10 mouse cellular contexts compared by ENCODE assay signal in the genomic region with DNA sequence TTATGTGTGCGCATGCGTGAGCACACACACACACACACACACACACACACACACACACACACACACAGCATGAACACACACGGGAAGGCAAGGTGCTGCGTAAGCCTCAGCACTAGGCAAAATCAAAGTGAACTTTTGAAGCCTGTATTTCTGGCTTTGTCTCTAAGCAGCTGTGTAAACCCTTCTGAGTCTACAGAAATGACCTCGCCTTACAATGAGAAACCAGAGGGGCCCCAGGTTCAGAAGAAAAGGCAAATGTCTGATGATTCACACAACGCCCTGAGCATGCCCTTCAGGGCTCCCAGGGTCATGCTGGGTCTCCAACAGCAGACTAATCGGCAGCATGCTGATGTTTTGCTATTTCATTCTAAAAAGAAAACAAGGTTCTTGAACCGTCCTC.
DNase-seq lines count a peak whose midpoint lies in the region; ATAC-seq and TF ChIP-seq lines count a peak whose summit lies in the region.
"Had no signal": no experiment of that assay in that cellular context is flagged by ENCODE, and none has a peak within 500 bp of the region (broad histone marks: within the 10 kb centered on the region; RNA-seq: fewer than 3 reads in every experiment).

No protein-coding gene starts in this region.

- H3K4me1 ChIP-seq in midbrain, embryonic 10.5 days, result peaks cover 69% of the 10 kb centered on the region
- peaks cover 52% of the 10 kb centered on the region for H3K4me1 ChIP-seq in midbrain, embryonic 14.5 days (ENCODE audit: control insufficient read depth, insufficient read depth, low read length)
- peaks cover 53% of the 10 kb centered on the region for H3K4me1 ChIP-seq in embryonic facial prominence, embryonic 13.5 days
- H3K4me1 ChIP-seq in hindbrain, postnatal 0 days (ENCODE audit: insufficient read depth, low read length), result peaks cover 32% of the 10 kb centered on the region
- peaks cover 26% of the 10 kb centered on the region for H3K4me1 ChIP-seq in stomach, embryonic 16.5 days (ENCODE audit: control insufficient read depth, insufficient read depth, low read length)
- peaks cover 24% of the 10 kb centered on the region for H3K4me1 ChIP-seq in heart, embryonic 11.5 days (ENCODE audit: control insufficient read depth, insufficient read depth, low read length)

- H3K9me3 ChIP-seq in midbrain, embryonic 10.5 days (replicated peaks), result no peaks in the 10 kb centered on the region
- no peaks in the 10 kb centered on the region for H3K9me3 ChIP-seq in midbrain, embryonic 14.5 days (ENCODE audit: control insufficient read depth, low read length)
- H3K9me3 ChIP-seq in embryonic facial prominence, embryonic 13.5 days, result no peaks in the 10 kb centered on the region
- no peaks in the 10 kb centered on the region for H3K9me3 ChIP-seq in hindbrain, postnatal 0 days (ENCODE audit: low read length)
- H3K9me3 ChIP-seq in stomach, embryonic 16.5 days (replicated peaks; ENCODE audit: control insufficient read depth, low read length), result no peaks in the 10 kb centered on the region
- no peaks in the 10 kb centered on the region for H3K9me3 ChIP-seq in heart, embryonic 11.5 days (replicated peaks; ENCODE audit: control insufficient read depth, low read length)
- H3K9me3 ChIP-seq: G1E; megakaryocyte, embryonic 14.5 days had no signal

- no peaks in the 10 kb centered on the region for H3K36me3 ChIP-seq in midbrain, embryonic 10.5 days
- no peaks in the 10 kb centered on the region for H3K36me3 ChIP-seq in midbrain, embryonic 14.5 days (ENCODE audit: control insufficient read depth, insufficient read depth, low read length)
- H3K36me3 ChIP-seq in embryonic facial prominence, embryonic 13.5 days, result no peaks in the 10 kb centered on the region
- no peaks in the 10 kb centered on the region for H3K36me3 ChIP-seq in hindbrain, postnatal 0 days (ENCODE audit: insufficient read depth, low read length)
- H3K36me3 ChIP-seq in stomach, embryonic 16.5 days (ENCODE audit: control insufficient read depth, insufficient read depth, low read length), result no peaks in the 10 kb centered on the region
- H3K36me3 ChIP-seq in heart, embryonic 11.5 days (ENCODE audit: control insufficient read depth, insufficient read depth, low read length), result no peaks in the 10 kb centered on the region

- WGBS in midbrain, embryonic 10.5 days, result 29% methylated on average over 8 of the region's 8 CpGs
- WGBS in midbrain, embryonic 14.5 days, result 42% methylated on average over 8 of the region's 8 CpGs
- WGBS in embryonic facial prominence, embryonic 13.5 days, result 54% methylated on average over 8 of the region's 8 CpGs
- 47% methylated on average over 8 of the region's 8 CpGs for WGBS in hindbrain, postnatal 0 days
- WGBS in stomach, embryonic 16.5 days, result 51% methylated on average over 8 of the region's 8 CpGs
- 60% methylated on average over 8 of the region's 8 CpGs for WGBS in heart, embryonic 11.5 days (ENCODE audit: insufficient replicate concordance)

- no peak for ATAC-seq in midbrain, embryonic 14.5 days (ENCODE audit: low FRiP score, low TSS enrichment)
- no peak for ATAC-seq in embryonic facial prominence, embryonic 13.5 days (ENCODE audit: insufficient number of reproducible peaks, insufficient read depth, low FRiP score, low TSS enrichment, low read depth)
- ATAC-seq in hindbrain, postnatal 0 days, result no peak
- peak; percentile 86 for ATAC-seq in stomach, embryonic 16.5 days (ENCODE audit: insufficient read depth, low FRiP score)
- no peak for ATAC-seq in heart, embryonic 11.5 days (replicated peaks; ENCODE audit: insufficient number of reproducible peaks, low FRiP score, low TSS enrichment)

- no peak for DNase-seq in midbrain, embryonic 10.5 days (ENCODE audit: low spot score)
- no peak for DNase-seq in midbrain, embryonic 14.5 days
- DNase-seq in hindbrain, postnatal 0 days (ENCODE audit: low spot score), result no peak
- DNase-seq in left cerebral cortex, adult 18-20 months (ENCODE audit: low spot score in 2 of 2), result no peak
- DNase-seq: kidney, adult 11 months had no signal

- no peak overlapping the region for H3K9ac ChIP-seq in midbrain, embryonic 14.5 days (replicated peaks; ENCODE audit: low read length)
- no peak overlapping the region for H3K9ac ChIP-seq in embryonic facial prominence, embryonic 13.5 days
- no peak overlapping the region for H3K9ac ChIP-seq in hindbrain, postnatal 0 days (replicated peaks; ENCODE audit: low read length)
- no peak overlapping the region for H3K9ac ChIP-seq in stomach, embryonic 16.5 days (ENCODE audit: low read length)
- no peak overlapping the region for H3K9ac ChIP-seq in heart, embryonic 11.5 days (ENCODE audit: low read depth, low read length)

- H3K4me2 ChIP-seq in midbrain, embryonic 14.5 days (ENCODE audit: low read length), result no peak overlapping the region
- no peak overlapping the region for H3K4me2 ChIP-seq in embryonic facial prominence, embryonic 13.5 days
- H3K4me2 ChIP-seq in hindbrain, postnatal 0 days (ENCODE audit: low read depth, low read length), result no peak overlapping the region
- no peak overlapping the region for H3K4me2 ChIP-seq in stomach, embryonic 16.5 days (ENCODE audit: low read depth, low read length)
- no peak overlapping the region for H3K4me2 ChIP-seq in heart, embryonic 11.5 days

- peak overlapping the region; percentile 64 for H3K27ac ChIP-seq in midbrain, embryonic 10.5 days (replicated peaks)
- H3K27ac ChIP-seq in midbrain, embryonic 14.5 days (replicated peaks; ENCODE audit: low read depth, low read length), result no peak overlapping the region
- H3K27ac ChIP-seq in embryonic facial prominence, embryonic 13.5 days, result peak overlapping the region; percentile 39; the same call in 1 of the 2 replicates
- H3K27ac ChIP-seq in hindbrain, postnatal 0 days, result peak overlapping the region; percentile 23; the same call in 1 of the 2 replicates
- peak overlapping the region; percentile 35 for H3K27ac ChIP-seq in stomach, embryonic 16.5 days (ENCODE audit: low read length)
- H3K27ac ChIP-seq in heart, embryonic 11.5 days (ENCODE audit: low read depth, low read length), result no peak overlapping the region

- H3K4me3 ChIP-seq in midbrain, embryonic 10.5 days, result no peak overlapping the region
- no peak overlapping the region for H3K4me3 ChIP-seq in midbrain, embryonic 14.5 days (replicated peaks; ENCODE audit: low read depth, low read length)
- H3K4me3 ChIP-seq in embryonic facial prominence, embryonic 13.5 days, result no peak overlapping the region
- H3K4me3 ChIP-seq in hindbrain, postnatal 0 days (ENCODE audit: low read length), result no peak overlapping the region
- no peak overlapping the region for H3K4me3 ChIP-seq in stomach, embryonic 16.5 days (replicated peaks; ENCODE audit: low read length)
- H3K4me3 ChIP-seq in heart, embryonic 11.5 days (ENCODE audit: low read depth, low read length), result no peak overlapping the region
- H3K4me3 ChIP-seq: megakaryocyte, embryonic 14.5 days had no signal

- no peak for TF ChIP-seq CTCF in hindbrain, postnatal 0 days (IDR thresholded peaks at IDR 0.05; ENCODE audit: low read depth)

- H3K27me3 ChIP-seq in midbrain, embryonic 10.5 days (ENCODE audit: low read depth, poor library complexity, severe bottlenecking), result peaks cover 24% of the 10 kb centered on the region
- no peaks in the 10 kb centered on the region for H3K27me3 ChIP-seq in midbrain, embryonic 14.5 days (ENCODE audit: control insufficient read depth, insufficient read depth, low read length)
- no peaks in the 10 kb centered on the region for H3K27me3 ChIP-seq in embryonic facial prominence, embryonic 13.5 days
- H3K27me3 ChIP-seq in hindbrain, postnatal 0 days (ENCODE audit: insufficient read depth, low read length), result no peaks in the 10 kb centered on the region
- no peaks in the 10 kb centered on the region for H3K27me3 ChIP-seq in stomach, embryonic 16.5 days (ENCODE audit: control insufficient read depth, insufficient read depth, low read length)
- no peaks in the 10 kb centered on the region for H3K27me3 ChIP-seq in heart, embryonic 11.5 days (ENCODE audit: control insufficient read depth, insufficient read depth, low read length)
- H3K27me3 ChIP-seq: megakaryocyte, embryonic 14.5 days had no signal

Comparison
In these comparisons a context has a peak if more than half of its experiments do, and no peak if none do; other contexts are left out.
1. H3K27ac ChIP-seq: peak in midbrain, embryonic 10.5 days (single experiment), embryonic facial prominence, embryonic 13.5 days (single experiment), hindbrain, postnatal 0 days (single experiment) and stomach, embryonic 16.5 days (single experiment); none in midbrain, embryonic 14.5 days (single experiment) and heart, embryonic 11.5 days (single experiment).